In the genomic region with DNA sequence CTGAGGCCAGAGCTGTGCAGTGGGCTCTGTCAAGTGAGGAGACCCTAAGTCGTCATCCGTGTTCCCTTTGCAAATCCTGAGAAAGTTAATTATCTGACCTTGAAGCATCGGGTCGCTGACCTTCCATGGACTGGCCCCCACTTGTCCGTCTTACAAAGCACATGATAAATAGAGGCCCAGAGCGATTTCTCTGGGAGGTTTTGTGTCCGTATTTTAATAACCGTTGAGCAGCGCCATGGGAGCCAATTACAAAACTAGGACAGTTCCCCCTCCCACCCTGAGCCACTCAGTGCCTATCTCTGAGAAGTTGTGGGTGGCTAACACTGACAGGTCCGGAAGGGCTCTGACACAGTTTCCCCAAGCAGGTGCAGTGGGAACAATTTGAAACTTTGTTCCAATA, we compare ENCODE assay signal across 27 mouse cellular contexts. TPM values are rescaled to one million over a fixed set of nuclear protein-coding genes. Genes with fewer than 3 reads are reported as not detected.
"Had no signal": no experiment of that assay in that cellular context is flagged by ENCODE, and none has a peak within 500 bp of the region (broad histone marks: within the 10 kb centered on the region; RNA-seq: fewer than 3 reads in every experiment).

No protein-coding gene starts in this region.

- H3K4me3 ChIP-seq: heart, adult 2 months; heart, embryonic 13.5 days; heart, embryonic 15.5 days; hindbrain, embryonic 13.5 days; hindbrain, embryonic 15.5 days; intestine, embryonic 15.5 days; layer of hippocampus, adult 2 months; left cerebral cortex, adult 2 months; limb, embryonic 10.5 days; limb, embryonic 12.5 days had no signal

- H3K27me3 ChIP-seq: hindbrain, embryonic 15.5 days; intestine, embryonic 15.5 days had no signal

- H3K9ac ChIP-seq: heart, embryonic 13.5 days; heart, embryonic 15.5 days; hindbrain, embryonic 13.5 days; hindbrain, embryonic 15.5 days; intestine, embryonic 15.5 days; limb, embryonic 12.5 days had no signal

- H3K9me3 ChIP-seq: heart, embryonic 13.5 days; heart, embryonic 15.5 days; hindbrain, embryonic 13.5 days; hindbrain, embryonic 15.5 days; intestine, embryonic 15.5 days; limb, embryonic 10.5 days; limb, embryonic 12.5 days had no signal

- H3K4me1 ChIP-seq: heart, embryonic 13.5 days; heart, embryonic 15.5 days; hindbrain, embryonic 13.5 days; intestine, embryonic 15.5 days; limb, embryonic 10.5 days; limb, embryonic 12.5 days had no signal

- H3K27ac ChIP-seq: heart, adult 2 months; heart, embryonic 13.5 days; heart, embryonic 15.5 days; hindbrain, embryonic 13.5 days; hindbrain, embryonic 15.5 days; intestine, embryonic 15.5 days; layer of hippocampus, adult 2 months; left cerebral cortex, adult 2 months; limb, embryonic 10.5 days; limb, embryonic 12.5 days had no signal

- H3K4me2 ChIP-seq: heart, embryonic 11.5 days; heart, embryonic 13.5 days; heart, embryonic 15.5 days; hindbrain, embryonic 13.5 days; hindbrain, embryonic 15.5 days; intestine, embryonic 15.5 days; limb, embryonic 12.5 days; liver, embryonic 11.5 days had no signal

- H3K36me3 ChIP-seq: heart, embryonic 13.5 days; heart, embryonic 15.5 days; hindbrain, embryonic 13.5 days; hindbrain, embryonic 15.5 days; intestine, embryonic 15.5 days; limb, embryonic 10.5 days; limb, embryonic 12.5 days had no signal

- ATAC-seq: inflammation-experienced regulatory T-cells, adult 6 months; intestine, embryonic 15.5 days; intestine, postnatal 0 days had no signal

- DNase-seq: gastrocnemius, postnatal 14 days; gastrocnemius, postnatal 36 days; heart, adult 11 months; heart, adult 2 months; heart, postnatal 14 days; heart, postnatal 36 days; kidney, adult 18-20 months; kidney, adult 8-10 months; kidney, postnatal 10 days; kidney, postnatal 25 days; kidney, postnatal 4 days; liver had no signal

RNA-seq across cellular contexts. Expression of a gene that starts 56.1 kb away (rescaled TPM):
- polyA plus RNA-seq: gonadal fat pad, adult 2 months; heart, adult 2 months; heart, embryonic 11.5 days; heart, embryonic 13.5 days; heart, postnatal 0 days; inflammation-experienced regulatory T-cells, adult 6 months; intestine, postnatal 0 days; limb, embryonic 10.5 days; liver, embryonic 11.5 days had no signal
